Mouse (Mus musculus) 3134 (cell line): ENCODE results near the gene Usp2.

Source experiments
- DNase-seq: peaks from one replicate; pipeline ENCODE4 v3.0.0-alpha.2; 2011; ENCODE audit warnings: low spot score; ENCODE audit not compliant: insufficient read length; ENCODE audit errors: extremely low read depth

Usp2 gene

DNA sequence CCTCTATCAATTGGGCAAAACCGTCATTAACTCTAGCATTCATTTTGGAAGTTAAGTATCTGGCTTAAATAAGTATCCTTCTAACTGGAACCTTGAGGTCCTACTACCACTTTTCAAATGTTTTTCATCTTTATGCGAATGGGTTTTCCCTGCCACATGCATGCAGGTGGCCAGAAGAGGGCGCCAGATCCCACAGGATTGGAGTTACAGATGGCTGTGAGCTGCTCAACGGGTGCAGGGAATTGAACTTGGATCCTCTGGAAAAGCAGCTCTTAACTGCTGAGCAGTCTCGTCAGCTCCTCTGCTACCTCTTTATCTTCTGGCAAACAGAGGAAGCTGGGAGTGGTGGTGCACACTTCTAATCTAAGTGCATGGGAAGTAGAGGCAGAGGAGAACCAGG is 52.2 kb downstream of the Usp2 start:
- no peak for DNase-seq

DNA sequence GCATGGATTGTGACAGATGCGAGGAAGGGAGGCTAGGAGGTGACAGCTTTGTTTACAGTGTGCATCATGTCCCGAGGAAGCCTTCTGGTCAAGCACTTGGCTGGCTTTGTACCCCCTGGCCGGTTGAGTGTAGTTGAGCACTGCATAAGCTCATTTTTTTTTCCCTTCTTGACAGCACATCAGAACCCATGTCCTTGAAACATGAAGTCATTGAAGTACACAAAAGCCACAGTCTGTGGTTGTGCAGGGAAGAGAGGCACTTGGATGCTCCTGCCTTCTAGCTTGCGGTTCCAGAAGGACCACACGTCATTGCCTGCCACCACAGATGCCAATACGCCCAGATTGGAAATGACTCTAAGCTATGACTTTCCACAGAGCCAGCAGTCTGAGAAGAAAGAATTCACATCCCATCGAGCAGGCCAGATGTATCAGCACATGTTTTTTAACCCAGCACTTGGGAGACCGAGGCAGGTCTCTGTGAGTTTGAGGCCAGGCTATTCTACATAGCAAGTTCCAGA is 53.2 kb downstream of the Usp2 start:
- DNase-seq: no peak

DNA sequence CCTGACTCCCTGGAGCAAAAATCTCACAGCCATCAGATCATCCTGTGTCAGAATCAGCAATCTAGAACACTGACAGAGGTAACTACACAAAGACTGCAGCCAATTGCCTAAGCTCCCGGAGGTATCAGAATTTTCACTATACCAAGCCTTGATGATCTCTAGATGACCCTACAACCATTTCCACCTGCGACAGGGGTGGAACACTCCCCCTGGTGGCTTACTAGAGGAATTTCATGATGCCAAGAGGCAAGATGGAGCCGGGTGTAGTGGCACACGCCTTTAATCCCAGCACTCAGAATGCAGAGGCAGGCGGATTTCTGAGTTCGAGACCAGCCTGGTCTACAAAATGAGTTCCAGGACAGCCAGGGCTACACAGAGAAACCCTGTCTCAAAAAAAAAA is 57.5 kb downstream of the Usp2 start:
- DNase-seq: no peak

DNA sequence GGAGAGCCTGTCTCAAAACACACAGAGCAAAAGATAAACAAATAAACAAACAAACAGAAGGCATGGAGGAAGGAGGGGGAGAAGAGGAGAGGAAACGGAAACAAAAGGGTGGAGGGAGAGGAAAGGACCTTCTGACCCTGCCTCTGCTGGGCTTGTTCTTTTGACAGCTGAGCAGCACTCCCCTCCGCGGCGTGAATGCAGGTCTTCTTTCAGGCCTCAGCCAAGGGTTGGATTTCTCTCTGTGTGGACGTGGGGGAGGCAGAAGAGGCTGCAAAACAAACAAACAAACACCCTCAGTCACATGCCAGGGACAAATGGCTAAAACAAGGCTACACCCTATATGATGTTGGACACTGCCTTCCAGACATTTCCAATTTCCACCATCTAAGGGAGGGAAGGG is 58.2 kb downstream of the Usp2 start:
- DNase-seq: no peak

DNA sequence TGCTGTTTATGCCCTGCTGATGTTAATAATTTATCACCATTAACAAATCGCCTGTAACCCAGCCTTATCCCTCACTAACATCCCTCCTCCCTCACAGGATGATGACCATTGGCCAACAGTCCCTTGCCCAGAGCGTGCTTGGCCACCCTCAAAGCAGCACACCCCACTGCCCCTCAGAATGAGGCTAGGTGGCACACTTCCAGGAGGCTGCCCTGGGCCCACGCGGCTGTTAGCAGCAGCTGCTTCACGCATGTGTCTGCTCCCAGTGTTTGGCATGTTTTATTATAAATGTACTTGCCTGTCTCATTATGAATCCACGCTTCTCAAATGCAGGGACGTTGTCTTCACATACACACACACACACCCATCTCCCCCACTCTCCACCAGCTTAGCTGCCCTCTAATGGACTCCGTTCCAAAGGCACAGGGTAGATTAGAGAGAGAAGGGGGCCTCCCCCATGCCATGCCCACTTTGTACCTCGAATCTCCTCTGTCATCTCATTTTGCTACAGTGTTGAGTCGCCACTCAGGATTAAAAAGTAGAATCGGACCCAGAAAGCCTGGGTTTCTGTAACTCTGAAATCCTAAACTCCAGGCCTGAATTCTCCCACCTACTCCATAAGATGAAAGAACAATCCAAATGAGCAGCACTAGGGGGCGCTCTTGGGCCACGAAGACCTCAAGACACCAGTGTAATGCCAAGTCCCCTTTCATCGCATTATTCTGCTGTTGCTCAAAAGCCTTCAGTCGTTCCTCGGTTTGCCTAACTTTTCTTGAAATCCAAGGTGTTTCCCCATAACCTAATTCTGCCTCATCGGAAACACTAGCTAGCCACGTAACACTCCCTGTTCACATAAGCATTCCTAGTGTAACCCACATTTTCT is 59.0 kb downstream of the Usp2 start:
- DNase-seq: no peak

DNA sequence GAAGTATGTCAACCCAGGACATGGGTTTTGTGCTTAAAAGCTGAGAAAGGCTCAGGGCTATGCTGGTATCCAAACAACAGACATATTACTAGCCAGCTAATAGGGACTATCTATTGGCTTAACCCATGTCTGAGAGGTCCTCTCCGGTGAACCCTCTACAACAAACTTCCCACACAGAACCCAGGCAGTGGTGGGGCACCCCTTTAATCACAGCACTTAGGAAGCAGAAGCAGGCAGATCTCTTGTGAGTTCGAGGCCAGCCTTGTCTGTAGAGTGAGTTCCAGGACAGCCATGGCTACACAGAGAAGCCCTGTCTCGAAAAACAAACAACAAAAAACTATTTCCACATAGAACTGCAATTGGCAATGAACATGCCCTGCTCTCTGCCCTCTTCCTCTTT is 59.9 kb downstream of the Usp2 start:
- DNase-seq: no peak

DNA sequence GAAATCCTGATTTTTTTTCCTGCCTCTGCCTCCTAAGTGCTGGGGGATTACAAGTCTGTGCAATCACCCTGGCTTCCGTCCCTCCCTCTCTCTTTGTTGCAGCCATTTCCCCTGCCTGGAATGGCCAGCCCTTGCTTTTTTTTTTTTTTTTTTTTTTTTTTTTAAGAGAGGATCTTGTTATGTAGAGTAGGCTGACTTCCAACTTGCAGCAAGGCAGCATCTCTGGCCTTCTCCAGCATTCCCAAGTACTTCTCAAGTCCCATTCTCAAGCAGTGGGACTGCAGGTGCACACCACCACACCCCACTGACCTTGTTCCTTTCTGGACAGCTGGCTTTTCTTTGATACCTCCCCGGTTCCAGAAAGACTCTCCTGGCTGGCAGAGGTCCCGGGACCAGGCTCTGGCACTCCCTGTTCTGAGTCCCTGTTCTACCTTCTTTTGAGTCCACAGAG is 60.6 kb downstream of the Usp2 start:
- no peak for DNase-seq

DNA sequence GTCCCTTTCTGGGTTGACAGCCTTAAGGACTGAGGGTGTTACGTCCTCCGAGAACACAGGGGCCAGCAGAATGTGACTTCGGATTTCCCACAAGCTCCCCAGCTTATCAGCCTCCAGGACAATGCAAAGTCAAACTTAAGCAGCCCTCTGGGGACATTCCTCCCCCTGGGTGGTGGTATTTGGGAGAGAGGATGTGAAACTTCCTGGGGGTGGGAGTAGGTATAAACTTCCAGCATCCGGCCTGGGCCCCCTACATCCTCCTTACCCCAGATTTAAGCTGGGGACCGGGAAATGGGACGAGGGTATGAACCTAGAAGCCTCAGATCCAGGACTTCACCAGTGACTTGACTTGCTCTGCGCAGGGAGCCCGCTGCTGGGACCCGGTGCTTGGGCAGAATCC is 62.8 kb downstream of the Usp2 start:
- DNase-seq: no peak

DNA sequence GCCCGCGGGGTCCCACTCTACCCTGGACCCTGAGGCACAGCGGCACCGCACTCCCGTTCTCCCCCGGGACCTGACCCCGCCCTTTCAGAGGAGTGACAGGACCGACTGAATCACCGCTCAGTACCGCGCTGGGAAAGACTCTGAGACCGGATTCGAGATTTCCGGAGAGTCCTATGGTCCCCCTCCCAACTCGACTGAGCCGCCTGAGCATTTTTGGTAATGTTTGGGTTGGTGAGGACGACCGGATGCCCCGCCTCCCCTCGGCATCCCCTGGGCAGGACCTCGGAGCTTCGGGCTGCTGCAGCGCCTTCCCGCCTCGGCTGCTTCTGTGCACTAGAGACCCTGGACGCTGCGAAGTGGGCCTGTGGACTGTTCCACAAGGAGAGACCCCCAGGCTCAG is 63.2 kb downstream of the Usp2 start:
- peak; percentile 77 for DNase-seq

DNA sequence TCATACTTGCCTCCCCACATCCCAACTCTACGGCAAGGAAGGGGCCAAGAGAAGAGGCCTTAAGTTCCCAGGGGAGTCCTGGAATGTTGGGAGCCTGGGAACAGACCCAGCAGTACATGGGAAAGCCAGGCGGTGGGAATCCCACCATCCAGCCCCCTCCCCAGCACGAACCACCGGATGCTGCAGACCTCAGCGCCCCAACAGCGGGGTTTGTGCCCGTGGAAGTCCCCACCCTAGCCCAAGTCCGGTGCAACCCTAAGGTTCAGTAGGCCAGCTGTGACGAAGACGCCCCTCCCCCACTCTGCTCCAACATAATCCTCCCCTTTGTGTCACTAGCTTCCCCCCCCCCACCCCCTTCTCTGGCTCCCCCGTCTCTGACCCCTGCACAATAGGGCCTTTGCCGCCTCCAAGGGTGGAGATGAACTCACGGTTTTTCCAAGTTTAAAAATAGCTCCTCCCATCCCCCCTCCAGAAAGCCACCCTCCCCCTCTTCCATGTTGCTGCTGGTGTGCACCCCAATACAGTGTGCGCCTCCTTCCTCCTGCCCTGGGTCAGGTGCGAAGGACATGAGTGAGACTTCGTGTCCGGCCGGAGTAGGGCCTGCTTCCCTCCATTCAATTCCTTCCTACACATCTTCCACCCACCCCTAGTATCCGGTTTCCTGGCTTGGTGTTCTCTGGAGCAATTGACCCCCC is 63.9 kb downstream of the Usp2 start:
- peak; percentile 41 for DNase-seq

DNA sequence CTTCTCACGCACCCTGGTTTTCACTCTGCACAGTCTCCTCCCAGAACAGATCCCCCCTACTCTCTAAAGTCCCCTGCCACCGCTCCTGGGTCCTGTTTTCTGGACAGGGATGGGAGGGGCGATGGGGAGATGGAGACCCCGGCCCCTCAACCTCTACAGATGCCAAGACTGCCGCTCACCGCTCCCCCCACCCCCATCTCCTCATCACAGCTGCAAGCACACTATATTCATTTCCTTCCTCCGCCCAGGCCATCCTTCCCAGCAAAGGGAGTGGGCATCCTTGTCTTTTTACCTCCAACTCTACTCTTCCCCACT is 64.4 kb downstream of the Usp2 start:
- DNase-seq: no peak

DNA sequence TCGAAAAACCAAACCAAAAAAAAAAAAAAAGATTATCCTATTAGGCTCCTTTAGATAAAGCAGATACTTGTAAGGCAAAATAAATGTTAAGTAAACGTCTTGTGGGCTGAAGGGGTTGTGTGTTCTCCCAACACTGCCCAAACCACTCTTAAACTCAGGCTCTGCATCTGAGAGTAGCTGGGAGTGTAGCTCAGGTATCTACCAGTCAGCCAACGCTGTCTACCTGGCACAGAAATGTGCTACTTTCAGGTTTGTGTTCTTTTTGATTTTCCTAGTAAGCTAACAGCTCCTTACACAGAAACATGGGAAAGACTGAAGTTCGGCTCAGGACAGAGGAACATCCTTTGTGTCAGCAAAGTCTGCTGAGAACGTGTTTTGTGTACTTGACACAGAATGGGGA is 65.4 kb downstream of the Usp2 start:
- DNase-seq: no peak

DNA sequence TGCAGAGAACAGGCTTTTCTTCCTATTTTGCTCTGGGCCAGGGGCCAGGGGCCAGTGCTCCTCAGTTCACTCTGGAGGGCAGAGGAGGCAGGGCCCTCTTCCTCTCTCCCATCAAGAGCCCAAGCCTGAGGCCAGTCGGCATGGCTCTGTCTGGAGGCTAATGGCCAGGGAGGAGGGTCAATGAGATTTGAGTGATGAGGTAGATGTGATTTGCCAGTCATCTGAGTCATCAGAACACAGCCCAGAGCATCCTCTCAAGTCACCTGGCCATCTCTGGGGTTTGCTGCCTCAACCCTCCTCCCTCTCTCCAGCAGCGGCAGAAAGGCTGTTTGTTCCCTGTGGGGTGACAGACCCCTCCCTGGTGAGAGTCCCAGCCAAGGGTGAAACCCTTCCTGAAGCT is 66.5 kb downstream of the Usp2 start:
- no peak for DNase-seq

DNA sequence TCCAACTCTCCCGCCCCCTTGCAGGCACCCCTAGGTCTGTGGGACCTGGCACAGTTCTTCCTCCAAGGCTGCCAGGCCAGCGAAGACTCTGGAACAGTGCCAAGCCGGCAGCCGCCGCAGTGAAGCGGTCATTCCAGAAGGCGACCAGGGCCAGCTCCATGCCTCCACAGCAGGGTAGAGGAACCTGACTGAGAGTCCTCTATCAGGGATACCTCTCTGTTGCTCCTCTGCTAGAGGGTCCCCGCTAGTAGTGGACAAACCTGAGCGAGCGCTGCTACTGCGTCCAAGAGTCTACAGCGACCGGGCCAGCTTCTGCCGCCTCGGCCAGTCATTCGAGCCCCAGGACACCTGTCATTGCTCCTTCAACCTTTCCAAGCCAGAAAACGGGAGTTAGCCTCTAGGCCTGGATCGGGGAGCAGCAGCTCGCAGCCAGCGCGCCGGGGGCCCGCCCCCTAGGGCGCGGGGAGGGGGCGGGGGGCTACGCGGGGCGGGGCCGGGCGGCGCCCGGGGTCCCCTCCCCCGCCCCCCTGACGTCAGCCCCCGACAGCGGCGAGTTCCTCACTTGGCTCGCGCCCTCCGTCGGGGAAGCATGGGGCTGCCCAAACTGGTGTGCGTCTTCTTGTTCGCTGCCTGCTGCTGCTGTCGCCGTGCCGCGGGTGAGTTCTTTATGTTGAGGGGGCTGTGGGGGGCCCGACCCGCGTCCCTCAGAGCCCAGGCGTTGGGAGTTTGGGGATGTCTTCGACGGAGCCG is 67.5 kb downstream of the Usp2 start, which contains the start of gene Mcam:
Mcam (plus strand) TSS at position 369 of the 750 bp plus-strand sequence.
- DNase-seq: peak; percentile 70

DNA sequence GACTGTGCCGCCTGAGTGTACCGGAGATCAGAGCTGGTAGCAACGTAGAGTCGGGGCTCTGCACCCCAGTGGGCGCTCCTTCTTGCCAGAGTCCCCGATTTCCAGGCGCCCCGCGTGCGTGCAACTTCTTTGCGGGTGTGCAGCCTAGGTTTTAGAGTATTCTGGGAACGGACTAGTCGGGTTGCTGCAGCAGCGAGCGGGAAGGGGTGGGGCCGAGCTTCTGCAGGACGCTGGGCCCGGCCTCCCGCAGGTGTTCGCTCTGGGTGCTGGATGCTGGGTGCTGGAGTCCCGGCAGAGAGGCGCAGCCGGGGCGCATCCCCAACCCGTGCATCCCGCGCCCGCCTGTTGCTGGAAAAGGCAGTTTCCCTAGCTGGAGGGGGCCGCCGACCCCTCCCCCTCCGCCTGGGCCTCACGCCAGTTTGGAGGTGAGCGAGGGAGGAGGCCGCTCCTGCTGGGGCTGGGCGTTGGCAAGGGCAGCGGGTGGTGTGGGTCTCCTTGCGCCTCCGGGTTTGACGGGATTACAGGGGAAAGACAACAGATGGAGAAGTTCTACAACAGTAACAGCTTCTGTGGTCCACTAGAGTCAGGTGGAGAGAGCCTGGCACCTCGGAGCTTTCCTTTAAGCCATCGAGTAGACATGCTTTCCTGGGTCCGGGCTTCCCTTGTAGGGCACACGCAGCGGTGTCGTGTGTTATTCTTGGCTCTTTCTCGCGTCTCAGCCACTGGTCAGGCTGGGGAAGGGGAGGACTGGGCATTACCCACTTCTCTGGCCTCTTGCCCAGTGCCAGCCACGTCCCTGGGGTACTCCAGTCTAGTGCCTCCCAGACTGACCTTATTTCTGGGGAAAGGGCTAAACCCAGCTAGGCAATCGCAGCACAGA is 68.3 kb downstream of the Usp2 start:
- DNase-seq: peak; percentile 62

DNA sequence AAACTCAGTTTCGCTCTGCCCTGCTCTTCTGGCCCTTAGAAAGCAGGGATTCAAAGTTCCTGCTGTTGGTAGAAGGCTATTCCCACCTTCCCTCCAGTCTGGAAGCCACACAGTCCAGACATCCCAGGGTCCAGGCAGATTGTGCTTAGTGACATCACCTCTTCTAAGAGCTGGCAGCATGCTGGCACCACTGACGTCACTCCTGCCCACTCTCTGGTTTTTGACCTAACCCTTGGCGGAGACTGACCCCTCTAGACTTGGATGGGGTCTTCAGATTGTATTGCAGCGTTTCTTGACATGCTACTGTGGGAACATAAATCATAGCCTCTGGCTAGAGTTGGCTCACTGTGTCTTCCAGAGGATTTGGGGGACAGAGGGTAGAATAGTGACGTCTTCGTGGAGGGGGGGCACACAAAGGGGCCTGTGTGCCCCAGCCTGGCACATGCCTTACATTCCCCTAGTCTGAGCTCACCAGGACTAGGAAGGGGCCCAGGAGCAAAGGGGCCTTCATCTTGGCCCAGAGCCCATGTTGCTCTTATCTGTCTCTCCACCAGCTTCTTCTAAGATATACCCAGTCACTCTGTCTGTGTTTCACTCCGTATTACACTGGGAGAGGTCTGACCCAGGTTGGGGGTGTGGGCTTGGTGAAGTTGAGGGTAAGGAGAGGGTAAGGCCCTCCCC is 69.0 kb downstream of the Usp2 start:
- DNase-seq: no peak

DNA sequence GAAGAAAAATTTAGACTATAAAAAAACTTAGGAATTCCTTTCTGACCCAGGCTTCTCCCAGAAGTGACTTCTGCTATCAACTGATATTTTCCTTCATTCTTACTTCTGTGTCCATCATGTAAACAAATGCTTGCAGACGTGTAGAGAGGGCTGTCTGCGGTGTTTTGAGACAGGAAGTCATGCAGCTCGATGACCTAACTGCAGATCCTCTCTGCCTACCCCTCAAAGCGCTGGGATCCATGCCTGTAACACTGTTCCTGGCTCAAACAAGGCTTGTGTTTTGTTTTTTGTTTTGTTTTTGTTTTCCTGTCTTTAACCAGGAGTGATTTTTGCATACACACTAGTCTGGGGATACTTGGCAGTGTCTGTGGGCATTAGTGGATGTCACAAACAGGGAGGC is 71.0 kb downstream of the Usp2 start:
- DNase-seq: no peak

DNA sequence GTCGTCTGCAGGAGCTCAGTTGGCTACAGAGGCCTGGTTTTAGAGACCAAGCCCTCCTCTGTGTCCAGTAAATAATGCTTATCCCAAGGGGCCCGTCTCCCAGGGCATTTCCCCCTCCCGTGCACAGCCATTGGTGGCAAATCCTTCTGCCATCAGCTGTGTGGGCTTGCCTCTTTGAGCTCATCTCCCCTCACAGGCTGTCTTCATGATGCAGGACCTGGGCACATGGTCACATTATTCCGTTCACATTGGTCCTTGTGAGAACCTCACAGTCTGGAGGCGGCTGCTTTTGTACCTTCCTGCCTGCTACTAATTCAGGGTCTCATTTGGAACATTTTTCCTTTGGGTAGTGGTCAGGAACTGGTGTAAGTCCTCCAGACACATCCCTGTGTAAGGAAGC is 75.1 kb downstream of the Usp2 start:
- DNase-seq: no peak

DNA sequence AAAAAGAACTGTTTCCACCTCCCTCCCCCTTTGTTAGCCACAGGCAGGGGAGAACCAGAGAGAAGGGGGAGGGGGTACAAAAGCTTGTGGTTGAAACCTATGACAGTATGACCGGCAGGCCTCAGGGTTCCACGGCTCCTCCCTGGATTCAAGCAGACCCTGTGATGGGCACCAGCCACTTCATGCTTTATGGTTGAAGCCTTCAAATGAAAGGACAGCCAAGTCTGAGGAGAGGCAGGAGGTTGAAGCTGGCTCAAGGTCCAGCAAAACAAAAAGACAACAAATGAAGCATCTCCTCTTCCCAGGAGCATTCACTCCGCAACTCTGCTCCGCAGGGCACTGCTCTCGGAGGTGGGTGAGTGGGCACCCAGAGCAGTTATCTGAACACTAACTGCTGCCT is 76.6 kb downstream of the Usp2 start:
- no peak for DNase-seq
